Mouse (Mus musculus): ENCODE measurements around the gene Erlin1.

Erlin1 gene

GRCm38 (mm10) chr19:44069121-44069913 is at the start of gene Erlin1:
Erlin1 (minus strand) TSS chr19:44069785.
- ATAC-seq (ENCODE audit: insufficient number of reproducible peaks, low FRiP score, low TSS enrichment) = peak; percentile 83

DNA sequence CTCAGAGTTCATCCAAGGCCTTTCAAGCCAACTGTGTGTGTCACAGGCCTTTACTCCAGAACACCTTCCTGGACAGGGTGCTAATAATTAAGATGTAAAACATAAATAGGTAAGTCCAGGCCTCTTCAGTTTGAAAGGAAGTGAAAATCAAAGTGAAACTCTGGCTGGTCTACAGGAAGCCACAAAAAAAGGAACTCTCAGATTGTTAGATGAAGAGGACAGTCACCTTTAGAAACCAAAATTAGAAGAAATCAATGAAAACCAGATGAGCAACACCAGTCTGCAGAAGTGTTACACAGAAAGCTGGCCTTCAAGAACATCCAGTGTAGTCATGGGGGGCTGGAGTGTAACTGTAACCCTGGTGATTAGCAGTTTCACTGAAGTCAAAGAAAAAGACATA is 48.2 kb upstream of the Erlin1 start:
- ATAC-seq (ENCODE audit: insufficient number of reproducible peaks, low FRiP score, low TSS enrichment) = no peak

GRCm38 (mm10) chr19:44111706-44112105 is 42.1 kb upstream of the Erlin1 start:
- no peak for ATAC-seq (ENCODE audit: insufficient number of reproducible peaks, low FRiP score, low TSS enrichment)

- ATAC-seq (ENCODE audit: insufficient number of reproducible peaks, low FRiP score, low TSS enrichment) = no peak
Measured at GRCm38 (mm10) chr19:44110356-44110755, 40.8 kb upstream of the Erlin1 start.

DNA sequence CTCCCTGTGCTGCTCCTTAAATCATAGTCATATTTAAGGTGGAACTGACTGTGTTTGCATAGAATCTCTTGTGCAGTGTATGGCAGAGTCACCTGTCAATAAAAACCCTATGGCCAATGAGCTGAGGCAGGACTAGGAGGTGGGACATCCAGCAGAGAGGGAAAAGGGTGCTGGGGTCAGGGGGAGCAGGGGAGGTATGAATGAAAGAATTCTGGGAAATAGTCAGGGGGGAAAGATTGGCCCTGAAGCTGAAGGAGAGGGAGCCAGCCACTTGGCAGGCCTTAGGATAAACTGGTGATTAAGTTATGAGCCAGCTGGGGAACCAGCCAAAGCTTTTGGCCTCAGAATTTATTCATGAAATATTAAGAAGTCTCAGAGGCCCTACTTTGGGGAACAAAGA is 39.4 kb upstream of the Erlin1 start:
- no peak for ATAC-seq (ENCODE audit: insufficient number of reproducible peaks, low FRiP score, low TSS enrichment)

GRCm38 (mm10) chr19:44107661-44108521 is 38.3 kb upstream of the Erlin1 start:
- no peak for ATAC-seq (ENCODE audit: insufficient number of reproducible peaks, low FRiP score, low TSS enrichment)

- peak; percentile 99 for ATAC-seq (ENCODE audit: insufficient number of reproducible peaks, low FRiP score, low TSS enrichment)
Measured at GRCm38 (mm10) chr19:44106831-44107660, 37.5 kb upstream of the Erlin1 start, which contains the start of gene Chuk. Chuk (minus strand) TSS chr19:44107480.

- ATAC-seq (ENCODE audit: insufficient number of reproducible peaks, low FRiP score, low TSS enrichment) = no peak
Measured at GRCm38 (mm10) chr19:44104393-44104792, 34.8 kb upstream of the Erlin1 start.

GRCm38 (mm10) chr19:44103001-44103400 is 33.4 kb upstream of the Erlin1 start:
- no peak for ATAC-seq (ENCODE audit: insufficient number of reproducible peaks, low FRiP score, low TSS enrichment)

DNA sequence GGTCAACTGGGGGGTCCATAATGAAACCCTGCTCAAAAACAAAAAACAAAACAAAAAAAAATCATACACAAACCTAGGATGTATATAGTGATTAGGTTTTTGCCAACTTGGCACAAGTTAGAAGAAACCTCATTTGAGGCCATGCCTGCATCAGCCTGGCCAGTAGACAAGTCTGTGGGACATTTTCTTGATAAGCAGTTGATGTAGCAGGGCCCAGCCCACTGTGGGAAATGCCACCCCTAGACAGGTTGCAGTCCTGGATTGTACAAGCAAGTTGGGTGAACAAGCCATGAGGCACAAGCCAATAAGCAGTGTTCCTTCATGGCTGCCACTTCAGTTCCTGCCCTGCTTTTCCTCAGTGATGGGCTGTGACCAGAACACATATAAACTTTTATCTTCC is 31.3 kb upstream of the Erlin1 start:
- no peak for ATAC-seq (ENCODE audit: insufficient number of reproducible peaks, low FRiP score, low TSS enrichment)

DNA sequence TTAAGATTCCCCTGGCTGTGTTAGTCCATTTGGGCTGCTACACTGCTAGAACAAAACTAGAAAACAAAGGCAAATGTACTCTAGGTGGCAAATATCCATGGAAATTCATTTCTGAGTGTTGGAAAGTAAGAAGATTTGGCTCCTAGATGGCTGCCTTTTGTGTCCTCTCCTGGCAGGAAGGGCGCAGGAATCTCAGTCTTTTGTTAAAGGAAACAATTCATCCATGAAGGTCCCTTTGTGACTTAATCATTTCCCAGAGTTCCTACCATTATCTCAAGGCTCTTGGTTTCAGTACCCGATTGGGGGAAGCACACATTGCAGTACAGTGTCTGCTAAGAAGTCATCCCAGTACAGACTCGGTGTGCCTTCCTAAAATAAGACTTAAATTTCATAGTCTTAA is 16.7 kb upstream of the Erlin1 start:
- no peak for ATAC-seq (ENCODE audit: insufficient number of reproducible peaks, low FRiP score, low TSS enrichment)

- ATAC-seq (ENCODE audit: insufficient number of reproducible peaks, low FRiP score, low TSS enrichment) = no peak
Measured at GRCm38 (mm10) chr19:44080920-44081319, 11.3 kb upstream of the Erlin1 start.

- ATAC-seq (ENCODE audit: insufficient number of reproducible peaks, low FRiP score, low TSS enrichment) = no peak
Measured at GRCm38 (mm10) chr19:44080023-44080422, 10.4 kb upstream of the Erlin1 start.

DNA sequence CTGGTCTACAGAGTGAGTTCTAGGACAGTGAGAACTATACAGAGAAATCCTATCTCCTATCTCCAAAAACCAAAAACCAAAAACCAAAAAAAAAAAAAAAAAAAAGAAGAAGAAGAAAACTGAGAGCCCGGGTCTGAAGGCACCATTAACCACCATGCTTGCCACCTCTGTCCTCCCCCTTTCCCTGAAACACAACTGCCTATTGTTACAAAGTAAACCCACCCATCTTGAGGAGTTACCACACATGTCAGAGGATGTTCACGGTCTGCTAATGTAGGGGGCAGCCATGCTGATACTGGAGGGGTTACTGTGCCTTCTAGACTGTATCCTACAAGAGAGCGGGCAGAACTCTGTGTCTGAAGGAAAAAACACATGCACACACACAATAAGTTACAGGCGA is 7.4 kb upstream of the Erlin1 start:
- no peak for ATAC-seq (ENCODE audit: insufficient number of reproducible peaks, low FRiP score, low TSS enrichment)

DNA sequence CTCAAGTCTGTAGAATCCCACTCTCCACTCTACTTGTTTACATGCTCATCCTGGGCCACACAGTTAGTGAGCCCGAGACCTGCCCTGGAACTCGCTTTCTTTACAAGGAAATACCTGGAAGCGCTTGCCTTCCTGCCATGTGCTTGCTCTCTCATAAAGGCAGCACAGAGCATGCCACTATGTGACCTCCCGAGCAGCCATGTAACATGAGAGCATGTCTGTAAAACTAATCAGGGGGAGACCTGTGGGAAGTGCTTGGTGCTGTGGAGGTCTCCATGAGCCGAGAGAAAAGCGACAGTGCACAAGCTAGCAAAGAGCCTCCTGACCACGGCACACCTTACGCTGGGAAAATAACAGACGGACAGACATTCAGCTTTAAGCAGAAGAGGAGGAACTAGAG is 6.9 kb upstream of the Erlin1 start:
- ATAC-seq (ENCODE audit: insufficient number of reproducible peaks, low FRiP score, low TSS enrichment) = no peak

GRCm38 (mm10) chr19:44074986-44075385 is 5.4 kb upstream of the Erlin1 start:
- no peak for ATAC-seq (ENCODE audit: insufficient number of reproducible peaks, low FRiP score, low TSS enrichment)

- ATAC-seq (ENCODE audit: insufficient number of reproducible peaks, low FRiP score, low TSS enrichment) = no peak
Measured at GRCm38 (mm10) chr19:44071166-44071565, 1.6 kb upstream of the Erlin1 start.

GRCm38 (mm10) chr19:44069914-44070232 is 288 bp upstream of the Erlin1 start:
- ATAC-seq (ENCODE audit: insufficient number of reproducible peaks, low FRiP score, low TSS enrichment) = no peak

DNA sequence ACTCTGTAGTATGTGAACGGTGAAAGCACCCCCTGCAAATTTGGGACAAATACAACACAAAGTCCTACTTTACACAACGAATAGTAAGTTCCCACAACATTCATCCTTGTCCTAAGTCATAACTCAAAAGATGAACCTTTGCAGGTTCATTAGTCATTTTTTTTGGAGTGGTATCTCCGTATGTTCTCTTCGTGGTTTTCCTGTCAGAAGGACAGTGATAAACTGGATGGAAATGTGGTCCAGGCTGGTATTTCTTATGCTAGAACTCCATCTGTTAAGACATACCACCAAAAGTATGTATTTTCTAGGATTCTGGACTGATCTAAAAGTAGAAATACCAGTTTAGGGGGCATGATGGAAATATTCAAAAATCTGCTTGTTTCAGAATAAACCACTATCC is 1.4 kb downstream of the Erlin1 start:
- no peak for ATAC-seq (ENCODE audit: insufficient number of reproducible peaks, low FRiP score, low TSS enrichment)

DNA sequence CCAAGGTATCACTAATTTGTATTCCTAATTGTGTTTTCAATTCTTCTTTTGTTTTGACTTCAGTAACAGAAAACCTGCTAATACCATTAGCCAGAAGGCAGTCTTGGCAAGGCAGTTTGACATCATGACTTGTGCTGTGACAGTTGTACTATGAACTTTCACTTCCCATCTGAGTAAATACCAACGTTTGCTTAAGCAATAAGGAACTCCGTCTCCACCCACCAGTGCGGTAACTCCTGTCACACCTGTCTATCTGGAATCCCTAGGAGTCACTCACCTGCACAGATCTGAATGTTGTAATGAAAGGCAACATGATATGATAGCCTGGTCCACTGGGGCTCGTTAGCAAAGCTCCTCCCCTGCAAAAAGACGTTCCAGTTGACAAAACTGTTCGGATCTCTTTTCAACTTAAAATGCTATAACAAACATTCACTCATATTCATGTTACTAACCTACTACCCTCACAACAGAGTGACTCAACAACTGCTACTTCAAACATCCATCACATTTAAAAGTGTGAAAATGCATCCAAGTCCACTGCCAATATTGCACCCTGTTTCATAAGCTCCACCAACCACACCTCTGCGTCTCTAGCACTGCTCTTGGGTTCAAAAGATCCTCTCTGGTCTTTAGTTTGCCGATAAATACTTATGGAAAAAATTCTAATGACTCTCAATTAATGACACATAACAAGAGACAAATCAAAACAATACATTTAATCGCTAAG is 2.1 kb downstream of the Erlin1 start:
- no peak for ATAC-seq (ENCODE audit: insufficient number of reproducible peaks, low FRiP score, low TSS enrichment)

Data from cerebellum, adult (tissue).